Mouse (Mus musculus): ENCODE results near the gene Rnf216. TPM values are rescaled to one million over a fixed set of nuclear protein-coding genes. Genes with fewer than 3 reads are reported as not detected.
A peak's percentile ranks its signal among the peaks of the same experiment; 100 is the strongest.

Gene Rnf216
- polyA plus RNA-seq, 1 experiment from 2014 or later, result 37.7 TPM

DNA sequence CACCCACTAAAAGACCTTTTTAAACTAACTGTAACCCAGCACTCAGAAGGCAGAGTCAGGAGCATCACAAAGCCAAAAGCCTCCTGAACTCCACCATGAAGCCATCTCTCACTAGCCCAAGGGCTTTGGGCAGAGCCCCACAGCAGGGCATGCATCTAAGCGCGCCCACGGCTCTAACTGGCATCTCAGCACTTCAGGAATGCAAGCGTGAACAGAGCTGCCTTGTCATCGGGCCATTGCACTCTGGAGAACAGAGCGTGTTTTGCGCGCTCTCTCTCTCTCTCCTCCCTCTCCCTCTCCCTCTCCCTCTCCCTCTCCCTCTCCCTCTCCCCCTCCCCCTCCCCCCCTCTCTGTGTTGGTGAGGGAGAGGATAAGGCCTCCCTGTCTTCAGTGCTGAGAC lies 129.6 kb downstream of the Rnf216 start:
- 85% methylated on average over 8 of the region's 8 CpGs for WGBS

DNA sequence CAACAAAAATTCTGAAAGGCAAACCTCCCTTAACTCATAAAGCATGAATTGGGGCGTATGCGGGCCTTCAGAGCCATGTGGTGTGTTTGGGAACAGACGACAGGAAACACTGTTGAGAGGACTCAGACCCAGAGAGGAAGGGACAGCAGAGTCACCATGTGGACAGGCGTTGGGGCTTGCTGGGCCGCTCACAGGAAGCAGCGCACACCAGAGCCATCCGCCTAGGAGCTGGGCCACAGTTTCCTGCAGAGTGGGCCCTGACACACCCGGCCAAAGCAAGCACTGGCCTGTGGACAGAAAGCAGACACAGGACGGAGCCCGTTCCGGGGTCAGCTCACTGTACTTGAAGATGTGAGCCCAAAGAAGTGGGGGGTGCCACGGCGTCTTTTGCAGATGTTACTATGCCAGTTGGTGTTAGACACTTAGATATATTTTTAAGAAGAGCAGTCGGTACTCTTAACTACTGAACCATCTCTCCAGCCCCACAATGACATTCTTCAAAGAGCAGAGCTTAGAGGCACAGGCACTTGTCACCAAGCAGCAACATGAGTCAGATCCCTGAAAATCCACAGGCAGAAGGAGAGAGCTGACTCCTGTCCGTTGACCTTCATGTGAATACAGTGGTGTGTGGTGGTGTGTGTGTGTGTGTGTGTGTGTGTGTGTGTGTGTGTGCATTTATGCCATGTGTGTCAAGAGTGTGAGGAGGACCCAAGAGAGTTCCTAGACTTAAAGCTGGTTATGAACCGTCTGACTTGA lies 130.6 kb downstream of the Rnf216 start:
- Histone ChIP-seq H3K4me2 (ENCODE audit: low read depth, severe bottlenecking) (no peak overlapping the region), H3K27ac (replicated peaks; ENCODE audit: low read depth, low read length) (no peak overlapping the region), H3K9ac (ENCODE audit: low read length) (no peak overlapping the region), H3K4me1 (ENCODE audit: control insufficient read depth, insufficient read depth, low read length) (no peaks in the 10 kb centered on the region), H3K36me3 (ENCODE audit: control insufficient read depth, insufficient read depth, low read length) (no peaks in the 10 kb centered on the region), H3K4me3 (ENCODE audit: low read depth, low read length) (no peak overlapping the region), H3K9me3 (ENCODE audit: control insufficient read depth, low read length) (no peaks in the 10 kb centered on the region), H3K27me3 (ENCODE audit: control insufficient read depth, insufficient read depth, low read length) (no peaks in the 10 kb centered on the region)
- no peak for DNase-seq (ENCODE audit: low spot score)
- no peak for ATAC-seq (ENCODE audit: insufficient number of reproducible peaks, low FRiP score, low TSS enrichment, low read depth)
- 79% methylated on average over 16 of the region's 16 CpGs for WGBS

More for the DNA sequence above, 129.6 kb downstream of the Rnf216 start:
- H3K36me3 ChIP-seq (ENCODE audit: control insufficient read depth, insufficient read depth, low read length), result no peaks in the 10 kb centered on the region
- no peak overlapping the region for H3K9ac ChIP-seq (ENCODE audit: low read length)
- DNase-seq (ENCODE audit: low spot score) (no peak), ATAC-seq (ENCODE audit: insufficient number of reproducible peaks, low FRiP score, low TSS enrichment, low read depth) (no peak)
- no peak overlapping the region for H3K4me3 ChIP-seq (ENCODE audit: low read depth, low read length)
- no peak overlapping the region for H3K27ac ChIP-seq (replicated peaks; ENCODE audit: low read depth, low read length)
- no peaks in the 10 kb centered on the region for H3K9me3 ChIP-seq (ENCODE audit: control insufficient read depth, low read length)
- no peak overlapping the region for H3K4me2 ChIP-seq (ENCODE audit: low read depth, severe bottlenecking)
- no peaks in the 10 kb centered on the region for H3K4me1 ChIP-seq (ENCODE audit: control insufficient read depth, insufficient read depth, low read length)
- H3K27me3 ChIP-seq (ENCODE audit: control insufficient read depth, insufficient read depth, low read length), result no peaks in the 10 kb centered on the region

DNA sequence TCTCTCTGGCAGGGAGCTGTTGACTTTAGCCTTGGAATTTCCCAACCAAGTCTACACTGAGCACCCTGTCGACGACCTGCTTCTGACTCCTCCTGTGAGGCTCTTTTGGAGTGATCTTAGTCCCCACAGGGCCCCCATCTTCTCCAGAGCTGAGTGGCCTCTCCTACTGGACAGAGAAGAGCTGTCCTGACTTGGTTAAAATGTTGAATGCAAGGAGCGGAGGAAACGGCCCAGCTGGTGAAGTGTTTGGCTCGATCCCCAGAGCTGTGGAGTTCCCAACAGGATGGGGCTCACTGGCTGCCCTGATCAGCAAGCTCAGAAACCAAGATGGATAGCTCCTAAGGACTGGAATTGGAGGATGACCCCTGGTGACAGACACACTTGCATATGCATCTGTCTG lies 136.3 kb downstream of the Rnf216 start:
- 0 out of 2 replicates have a peak, but pooled peaks cover 3% of the 10 kb centered on the region for H3K4me1 ChIP-seq (ENCODE audit: control insufficient read depth, insufficient read depth, low read length)
- no peak overlapping the region for H3K4me2 ChIP-seq (ENCODE audit: low read depth, severe bottlenecking)
- no peak overlapping the region for H3K4me3 ChIP-seq (ENCODE audit: low read depth, low read length)
- H3K36me3 ChIP-seq (ENCODE audit: control insufficient read depth, insufficient read depth, low read length), result peaks cover 17% of the 10 kb centered on the region
- no peak overlapping the region for H3K9ac ChIP-seq (ENCODE audit: low read length)
- no peak for DNase-seq (ENCODE audit: low spot score)
- H3K27me3 ChIP-seq (ENCODE audit: control insufficient read depth, insufficient read depth, low read length), result no peaks in the 10 kb centered on the region
- ATAC-seq (ENCODE audit: insufficient number of reproducible peaks, low FRiP score, low TSS enrichment, low read depth), result no peak
- H3K9me3 ChIP-seq (ENCODE audit: control insufficient read depth, low read length), result no peaks in the 10 kb centered on the region
- 76% methylated on average over 5 of the region's 5 CpGs for WGBS
- no peak overlapping the region for H3K27ac ChIP-seq (replicated peaks; ENCODE audit: low read depth, low read length)

DNA sequence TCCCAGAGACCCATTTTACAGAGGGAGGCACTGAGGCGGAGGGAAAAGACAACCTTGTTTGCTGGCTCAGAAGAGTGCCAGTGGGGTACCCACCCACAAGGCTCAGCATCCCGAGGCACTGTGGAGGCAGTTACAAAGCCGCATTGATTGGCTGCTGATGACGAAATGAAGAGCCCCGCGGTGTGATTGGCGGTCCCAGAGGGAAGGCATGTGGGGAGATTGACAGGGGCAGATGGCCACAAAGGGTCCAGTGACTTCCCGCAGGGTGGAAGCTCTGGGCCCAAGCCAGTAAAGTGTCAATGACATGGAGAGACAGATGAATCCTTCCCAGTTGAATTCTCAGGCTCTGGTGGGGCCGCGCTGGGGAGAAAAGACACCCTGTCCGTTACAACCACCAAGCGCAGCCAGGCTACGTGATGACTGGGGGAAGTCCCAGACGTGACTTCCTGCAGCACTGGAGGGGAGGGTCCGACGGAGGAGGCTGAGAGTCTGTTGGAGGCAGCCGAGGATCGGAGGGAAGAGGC lies 138.1 kb downstream of the Rnf216 start:
- 23% methylated on average over 18 of the region's 18 CpGs for WGBS
- H3K9ac ChIP-seq (ENCODE audit: low read length), result no peak overlapping the region
- H3K4me3 ChIP-seq (ENCODE audit: low read depth, low read length), result no peak overlapping the region

DNA sequence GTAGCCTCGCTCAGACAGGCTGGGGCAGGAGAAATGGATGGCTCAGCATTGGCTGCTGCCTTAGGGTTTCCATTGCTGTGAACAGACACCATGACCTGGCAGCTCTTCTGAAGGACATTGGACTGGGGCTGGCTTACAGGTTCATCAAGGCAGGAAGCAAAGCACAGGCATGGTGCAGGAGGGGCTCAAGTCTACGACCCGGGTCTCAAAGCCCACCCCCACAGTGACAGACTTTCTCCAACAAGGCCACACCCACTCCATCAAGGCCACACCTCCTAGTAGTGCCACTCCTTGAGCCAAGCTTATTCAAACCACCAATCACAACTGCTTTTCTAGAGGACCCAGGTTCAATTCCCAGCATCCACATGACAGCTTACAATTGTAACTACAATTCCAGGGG lies 138.8 kb downstream of the Rnf216 start:
- peaks cover 38% of the 10 kb centered on the region for H3K36me3 ChIP-seq (ENCODE audit: control insufficient read depth, insufficient read depth, low read length)
- ATAC-seq (ENCODE audit: insufficient number of reproducible peaks, low FRiP score, low TSS enrichment, low read depth), result peak; percentile 44; the same call in 1 of the 2 replicates
- DNase-seq (ENCODE audit: low spot score), result peak; percentile 48
- 32% methylated on average over 3 of the region's 3 CpGs for WGBS
- no peak overlapping the region for H3K9ac ChIP-seq (ENCODE audit: low read length)
- H3K27ac ChIP-seq (replicated peaks; ENCODE audit: low read depth, low read length), result no peak overlapping the region
- H3K9me3 ChIP-seq (ENCODE audit: control insufficient read depth, low read length), result no peaks in the 10 kb centered on the region
- H3K4me2 ChIP-seq (ENCODE audit: low read depth, severe bottlenecking), result no peak overlapping the region
- H3K4me1 ChIP-seq (ENCODE audit: control insufficient read depth, insufficient read depth, low read length), result 0 out of 2 replicates have a peak, but pooled peaks cover 3% of the 10 kb centered on the region
- H3K27me3 ChIP-seq (ENCODE audit: control insufficient read depth, insufficient read depth, low read length), result no peaks in the 10 kb centered on the region
- H3K4me3 ChIP-seq (ENCODE audit: low read depth, low read length), result no peak overlapping the region

More for the DNA sequence above, 138.1 kb downstream of the Rnf216 start:
- ATAC-seq (ENCODE audit: insufficient number of reproducible peaks, low FRiP score, low TSS enrichment, low read depth) (peak; percentile 29), DNase-seq (ENCODE audit: low spot score) (peak; percentile 56)
- H3K36me3 ChIP-seq (ENCODE audit: control insufficient read depth, insufficient read depth, low read length), result peaks cover 35% of the 10 kb centered on the region
- H3K4me2 ChIP-seq (ENCODE audit: low read depth, severe bottlenecking), result no peak overlapping the region
- 0 out of 2 replicates have a peak, but pooled peaks cover 3% of the 10 kb centered on the region for H3K4me1 ChIP-seq (ENCODE audit: control insufficient read depth, insufficient read depth, low read length)
- H3K27ac ChIP-seq (replicated peaks; ENCODE audit: low read depth, low read length), result 0 out of 2 replicates have a peak overlapping the region, but pooled peaks have one; percentile 36
- no peaks in the 10 kb centered on the region for H3K27me3 ChIP-seq (ENCODE audit: control insufficient read depth, insufficient read depth, low read length)
- no peaks in the 10 kb centered on the region for H3K9me3 ChIP-seq (ENCODE audit: control insufficient read depth, low read length)

DNA sequence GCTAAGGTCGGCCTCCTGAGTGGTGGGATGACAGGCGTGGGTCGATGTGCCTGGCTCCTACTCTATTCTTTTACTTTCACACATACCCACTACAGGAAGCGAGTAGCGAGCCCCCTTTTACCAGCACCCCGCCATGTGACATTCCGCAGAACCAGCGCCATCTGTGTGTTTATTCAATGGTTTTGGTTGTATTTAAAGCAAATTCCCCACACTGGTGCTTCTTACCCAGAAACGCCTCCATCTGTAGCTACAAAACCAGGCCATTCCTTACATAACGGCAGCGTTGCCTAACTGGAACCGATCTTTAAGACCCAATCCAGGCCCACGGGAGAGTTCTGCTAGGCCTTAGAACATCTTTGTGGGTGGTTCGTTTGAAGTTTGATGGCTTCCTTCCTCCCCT lies 144.4 kb downstream of the Rnf216 start:
- H3K9ac ChIP-seq (ENCODE audit: low read length), result no peak overlapping the region
- no peaks in the 10 kb centered on the region for H3K27me3 ChIP-seq (ENCODE audit: control insufficient read depth, insufficient read depth, low read length)
- no peak overlapping the region for H3K4me2 ChIP-seq (ENCODE audit: low read depth, severe bottlenecking)
- H3K4me3 ChIP-seq (ENCODE audit: low read depth, low read length), result no peak overlapping the region
- peaks cover 14% of the 10 kb centered on the region for H3K4me1 ChIP-seq (ENCODE audit: control insufficient read depth, insufficient read depth, low read length)
- H3K27ac ChIP-seq (replicated peaks; ENCODE audit: low read depth, low read length), result no peak overlapping the region
- 93% methylated on average over 14 of the region's 14 CpGs for WGBS
- no peak for DNase-seq (ENCODE audit: low spot score)
- H3K36me3 ChIP-seq (ENCODE audit: control insufficient read depth, insufficient read depth, low read length), result peaks cover 48% of the 10 kb centered on the region
- ATAC-seq (ENCODE audit: insufficient number of reproducible peaks, low FRiP score, low TSS enrichment, low read depth), result no peak
- H3K9me3 ChIP-seq (ENCODE audit: control insufficient read depth, low read length), result no peaks in the 10 kb centered on the region

DNA sequence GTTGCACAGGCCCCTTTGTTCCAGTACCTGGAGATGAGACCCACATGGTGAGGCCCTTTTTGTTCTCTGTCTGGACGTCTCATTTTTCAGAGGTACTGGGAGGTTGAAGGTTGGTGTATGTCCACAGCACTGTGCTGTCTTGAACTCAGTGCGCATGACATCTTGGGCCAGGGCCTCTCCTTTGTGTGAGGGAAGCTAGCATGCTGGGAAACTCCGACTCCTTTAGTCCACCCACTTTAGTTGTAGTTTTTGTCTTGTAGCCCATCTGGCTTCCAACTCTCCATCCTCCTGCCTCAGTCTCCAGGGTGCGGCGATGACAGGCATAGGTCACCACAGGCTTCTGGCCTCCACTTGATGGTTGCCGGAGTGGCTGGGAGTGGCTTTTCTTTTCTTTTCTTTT lies 148.1 kb downstream of the Rnf216 start:
- no peaks in the 10 kb centered on the region for H3K9me3 ChIP-seq (ENCODE audit: control insufficient read depth, low read length)
- DNase-seq (ENCODE audit: low spot score) (no peak), ATAC-seq (ENCODE audit: insufficient number of reproducible peaks, low FRiP score, low TSS enrichment, low read depth) (no peak)
- H3K27me3 ChIP-seq (ENCODE audit: control insufficient read depth, insufficient read depth, low read length), result no peaks in the 10 kb centered on the region
- no peak overlapping the region for H3K9ac ChIP-seq (ENCODE audit: low read length)
- H3K27ac ChIP-seq (replicated peaks; ENCODE audit: low read depth, low read length), result no peak overlapping the region
- H3K36me3 ChIP-seq (ENCODE audit: control insufficient read depth, insufficient read depth, low read length), result peaks cover 14% of the 10 kb centered on the region
- WGBS, result 91% methylated on average over 6 of the region's 6 CpGs
- peak overlapping the region; percentile 100 for H3K4me3 ChIP-seq (ENCODE audit: low read depth, low read length)
- H3K4me2 ChIP-seq (ENCODE audit: low read depth, severe bottlenecking), result peak overlapping the region; percentile 96; the same call in 1 of the 2 replicates
- H3K4me1 ChIP-seq (ENCODE audit: control insufficient read depth, insufficient read depth, low read length), result peaks cover 19% of the 10 kb centered on the region

DNA sequence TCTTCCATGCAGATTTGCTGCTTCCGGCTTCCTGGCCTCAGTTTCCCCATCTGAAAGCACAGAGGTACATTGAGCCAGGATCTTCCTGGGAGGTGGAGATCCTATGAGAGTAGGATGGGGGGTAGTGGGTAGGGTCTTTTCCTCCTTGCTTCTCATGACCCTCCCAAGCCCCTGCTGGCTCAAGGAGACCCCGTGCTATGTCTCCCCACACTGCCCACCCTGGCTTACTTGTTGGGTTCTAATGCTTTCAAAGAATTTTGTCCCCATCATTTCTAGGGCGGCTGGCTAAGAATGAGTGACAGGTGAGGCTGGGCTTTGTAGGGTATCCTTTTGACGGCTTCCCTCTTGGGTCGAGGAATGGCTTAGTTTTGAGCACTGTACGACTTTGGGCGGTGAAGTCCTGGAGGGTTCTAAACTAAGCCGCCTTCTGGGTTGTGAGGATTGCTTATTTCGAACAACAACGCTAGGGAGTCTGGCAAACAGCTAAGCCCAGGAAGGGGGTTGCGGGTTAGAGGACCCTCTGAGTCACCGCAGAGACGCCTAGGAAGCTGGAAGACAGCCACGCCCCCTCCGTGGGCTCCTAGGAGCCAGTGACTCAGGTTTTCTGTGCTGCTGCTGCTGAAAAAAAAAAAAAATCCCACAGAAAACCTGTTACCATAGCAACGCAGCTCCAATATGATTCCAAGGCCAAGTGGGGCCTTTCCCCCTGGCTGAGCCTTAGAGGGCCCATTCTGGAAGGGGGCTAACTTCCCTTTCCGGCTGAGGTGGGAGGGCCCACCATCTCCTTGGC lies 148.9 kb downstream of the Rnf216 start:
- no peaks in the 10 kb centered on the region for H3K27me3 ChIP-seq (ENCODE audit: control insufficient read depth, insufficient read depth, low read length)
- peaks cover 11% of the 10 kb centered on the region for H3K36me3 ChIP-seq (ENCODE audit: control insufficient read depth, insufficient read depth, low read length)
- no peak overlapping the region for H3K27ac ChIP-seq (replicated peaks; ENCODE audit: low read depth, low read length)
- H3K4me3 ChIP-seq (ENCODE audit: low read depth, low read length), result peak overlapping the region; percentile 100
- no peak for ATAC-seq (ENCODE audit: insufficient number of reproducible peaks, low FRiP score, low TSS enrichment, low read depth)
- DNase-seq (ENCODE audit: low spot score), result peak; percentile 40
- H3K4me1 ChIP-seq (ENCODE audit: control insufficient read depth, insufficient read depth, low read length), result peaks cover 19% of the 10 kb centered on the region
- no peaks in the 10 kb centered on the region for H3K9me3 ChIP-seq (ENCODE audit: control insufficient read depth, low read length)
- peak overlapping the region; percentile 96 for H3K4me2 ChIP-seq (ENCODE audit: low read depth, severe bottlenecking)
- 66% methylated on average over 17 of the region's 17 CpGs for WGBS
- H3K9ac ChIP-seq (ENCODE audit: low read length), result peak overlapping the region; percentile 24; the same call in 1 of the 2 replicates

All from limb, embryonic 11.5 days (tissue).